In genomic region chr16:57893111-57893510, GRCm38 (mm10) we compare ENCODE assay signal across 10 mouse cellular contexts.
"Had no signal": no experiment of that assay in that cellular context is flagged by ENCODE, and none has a peak within 500 bp of the region (broad histone marks: within the 10 kb centered on the region; RNA-seq: fewer than 3 reads in every experiment).

No protein-coding gene starts in this region.

- H3K4me1 ChIP-seq: limb, embryonic 12.5 days; liver, embryonic 13.5 days; megakaryocyte, embryonic 14.5 days; midbrain, embryonic 12.5 days had no signal

- H3K9ac ChIP-seq: limb, embryonic 12.5 days; liver, embryonic 13.5 days; liver, postnatal 0 days; midbrain, embryonic 12.5 days had no signal

- H3K36me3 ChIP-seq: limb, embryonic 12.5 days; liver, embryonic 13.5 days; midbrain, embryonic 12.5 days had no signal

- H3K27ac ChIP-seq: limb, embryonic 12.5 days; liver, embryonic 13.5 days; macrophage; midbrain, embryonic 12.5 days had no signal

- H3K9me3 ChIP-seq: limb, embryonic 12.5 days; liver, embryonic 13.5 days; midbrain, embryonic 12.5 days had no signal

- DNase-seq: layer of hippocampus, postnatal 36 days; liver; liver, embryonic 13.5 days; liver, postnatal 0 days; right cerebral cortex, postnatal 14 days; thymus, postnatal 36 days had no signal

- H3K27me3 ChIP-seq: limb, embryonic 12.5 days; liver, embryonic 13.5 days; megakaryocyte, embryonic 14.5 days; midbrain, embryonic 12.5 days had no signal

- H3K4me3 ChIP-seq: limb, embryonic 12.5 days; liver, embryonic 13.5 days; megakaryocyte, embryonic 14.5 days; midbrain, embryonic 12.5 days had no signal

- ATAC-seq: liver, postnatal 0 days had no signal

- H3K4me2 ChIP-seq: limb, embryonic 12.5 days; liver, embryonic 13.5 days; midbrain, embryonic 12.5 days had no signal
